Mouse (Mus musculus) small intestine, adult 2 months (tissue): Measurements from ENCODE around the gene Rhoc.

Source experiments
- CTCF ChIP-seq: fragments of 200-500 bp; IDR thresholded peaks from 2 replicates; pipeline ENCODE4 v1.5.1; 2012; ENCODE audit warnings: low read depth, mild to moderate bottlenecking, control low read depth, inconsistent platforms, low read length, moderate library complexity, mixed read lengths; ENCODE audit not compliant: insufficient replicate concordance, insufficient read length; ENCODE audit errors: extremely low read depth
- POLR2A ChIP-seq: fragments of 200-500 bp; IDR thresholded peaks from 2 replicates; pipeline ENCODE4 v1.6.1; 2012; ENCODE audit warnings: low read depth, mild to moderate bottlenecking, control low read depth, inconsistent platforms, low read length, moderate library complexity

GRCm38 (mm10) chr3:104817481-104817990, 29.4 kb downstream of the Rhoc start:
- TF ChIP-seq CTCF (no peak), POLR2A (no peak)
